Comparison of ENCODE assay signal across 28 mouse cellular contexts in the genomic region with DNA sequence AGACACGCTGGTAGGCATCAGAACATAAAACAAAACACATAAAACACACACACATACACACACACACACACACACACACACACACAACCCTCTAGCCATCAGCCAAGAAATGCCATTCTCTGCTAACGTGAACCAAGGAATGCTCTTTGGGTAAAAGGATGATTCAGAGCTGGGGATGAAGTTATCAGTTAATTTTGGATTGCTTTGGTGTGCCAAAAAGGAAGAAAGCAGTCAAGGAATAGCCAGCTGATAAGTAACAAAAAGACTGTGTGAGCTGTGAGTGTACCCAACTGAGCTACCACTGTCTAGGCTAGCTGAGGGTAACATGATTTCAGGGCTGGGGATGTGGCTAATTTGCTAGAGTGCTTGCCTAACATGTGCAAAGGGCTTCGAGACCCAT. TPM values are rescaled to one million over a fixed set of nuclear protein-coding genes. Genes with fewer than 3 reads are reported as not detected.
DNase-seq lines count a peak whose midpoint lies in the region; ATAC-seq and TF ChIP-seq lines count a peak whose summit lies in the region.
"Had no signal": no experiment of that assay in that cellular context is flagged by ENCODE, and none has a peak within 500 bp of the region (broad histone marks: within the 10 kb centered on the region; RNA-seq: fewer than 3 reads in every experiment).

No protein-coding gene starts in this region.

- no peak overlapping the region for H3K4me3 ChIP-seq in liver, adult 2 months (ENCODE audit: insufficient read depth, low read depth, low read length)
- H3K4me3 ChIP-seq in liver, embryonic 12.5 days = no peak overlapping the region
- H3K4me3 ChIP-seq in brown adipose tissue, adult 24 weeks (ENCODE audit: insufficient read depth, low read depth, low read length) = no peak overlapping the region
- no peak overlapping the region for H3K4me3 ChIP-seq in midbrain, embryonic 15.5 days
- H3K4me3 ChIP-seq: embryonic facial prominence, embryonic 12.5 days; forebrain, embryonic 12.5 days had no signal

- TF ChIP-seq CTCF in liver, adult 2 months (IDR thresholded peaks at IDR 0.05; ENCODE audit: low read depth, low read length) = no peak

- H3K27me3 ChIP-seq in liver, adult 2 months (ENCODE audit: control insufficient read depth, insufficient read depth, low read length) = no peaks in the 10 kb centered on the region
- H3K27me3 ChIP-seq in liver, embryonic 12.5 days (replicated peaks) = peaks cover 30% of the 10 kb centered on the region
- no peaks in the 10 kb centered on the region for H3K27me3 ChIP-seq in midbrain, embryonic 15.5 days (replicated peaks)
- H3K27me3 ChIP-seq: Patski had no signal

- DNase-seq in liver, adult 2 months (ENCODE audit: extremely low read depth, low read depth, low spot score) = no peak
- DNase-seq in 3T3-L1 (ENCODE audit: low read depth, low spot score) = peak; percentile 51
- DNase-seq in Muller cell, postnatal 12 days (ENCODE audit: inconsistent ontology term) = peak; percentile 46
- no peak for DNase-seq in right cerebral cortex, postnatal 10 days (ENCODE audit: low spot score in 2 of 2)
- no peak for DNase-seq in frontal cortex, postnatal 25 days (ENCODE audit: low spot score in 2 of 2)
- DNase-seq: adrenal gland, adult 8-10 months; adrenal gland, postnatal 14 days; adrenal gland, postnatal 36 days; B cell, adult 2 months; cerebellum, adult 18-20 months; cerebellum, adult 8-10 months; cerebellum, adult 9-11 months; cerebellum, postnatal 14 days; cerebellum, postnatal 36 days; embryo, embryonic 11 days had no signal

- H3K79me2 ChIP-seq in liver, adult 2 months (ENCODE audit: control insufficient read depth, insufficient read depth, low read length) = no peaks in the 10 kb centered on the region

- 49% methylated on average over 3 of the region's 3 CpGs for WGBS in liver, adult 2 months
- WGBS in liver, embryonic 12.5 days (ENCODE audit: insufficient replicate concordance) = 31% methylated on average over 3 of the region's 3 CpGs
- WGBS in midbrain, embryonic 15.5 days = 69% methylated on average over 3 of the region's 3 CpGs

- no peak for TF ChIP-seq POLR2A in liver, adult 2 months (IDR thresholded peaks at IDR 0.05; ENCODE audit: extremely low read depth, insufficient read depth, low read length)

- H3K36me3 ChIP-seq in liver, adult 2 months (ENCODE audit: control insufficient read depth, insufficient read depth, low read length) = peaks cover 5% of the 10 kb centered on the region
- H3K36me3 ChIP-seq in liver, embryonic 12.5 days = peaks cover 7% of the 10 kb centered on the region
- H3K36me3 ChIP-seq in midbrain, embryonic 15.5 days (replicated peaks) = peaks cover 6% of the 10 kb centered on the region

- no peak overlapping the region for H3K9ac ChIP-seq in liver, adult 2 months (ENCODE audit: low read depth, low read length)
- no peak overlapping the region for H3K9ac ChIP-seq in liver, embryonic 12.5 days
- no peak overlapping the region for H3K9ac ChIP-seq in midbrain, embryonic 15.5 days
- H3K9ac ChIP-seq: embryonic facial prominence, embryonic 12.5 days; forebrain, embryonic 12.5 days had no signal

- peak overlapping the region; percentile 69 for H3K27ac ChIP-seq in liver, adult 2 months (replicated peaks; ENCODE audit: insufficient read depth, low read depth, low read length)
- H3K27ac ChIP-seq in liver, embryonic 12.5 days = no peak overlapping the region
- H3K27ac ChIP-seq in brown adipose tissue, adult 24 weeks (replicated peaks; ENCODE audit: low read depth, low read length) = peak overlapping the region; percentile 84
- H3K27ac ChIP-seq in midbrain, embryonic 15.5 days = no peak overlapping the region
- H3K27ac ChIP-seq: embryonic facial prominence, embryonic 12.5 days; forebrain, embryonic 12.5 days had no signal

- peaks cover 14% of the 10 kb centered on the region for H3K4me1 ChIP-seq in liver, adult 2 months (ENCODE audit: control insufficient read depth, insufficient read depth, low read length)
- H3K4me1 ChIP-seq in liver, embryonic 12.5 days = peaks cover 46% of the 10 kb centered on the region
- H3K4me1 ChIP-seq in brown adipose tissue, adult 24 weeks (ENCODE audit: control insufficient read depth, insufficient read depth, insufficient read length, low read length) = no peaks in the 10 kb centered on the region
- H3K4me1 ChIP-seq in midbrain, embryonic 15.5 days = peaks cover 25% of the 10 kb centered on the region

- ATAC-seq in liver, embryonic 12.5 days = no peak
- no peak for ATAC-seq in midbrain, embryonic 15.5 days (replicated peaks)
- ATAC-seq: activated CD4-positive, CD25-positive, alpha-beta regulatory T cell, adult 4 months; CD4-positive, CD25-positive, alpha-beta regulatory T cell, adult 4 months; forebrain, embryonic 14.5 days; forebrain, embryonic 16.5 days; Patski had no signal

- H3K4me2 ChIP-seq in liver, embryonic 12.5 days = no peak overlapping the region
- H3K4me2 ChIP-seq in midbrain, embryonic 15.5 days = no peak overlapping the region
- H3K4me2 ChIP-seq: embryonic facial prominence, embryonic 12.5 days; forebrain, embryonic 12.5 days had no signal

- no peaks in the 10 kb centered on the region for H3K9me3 ChIP-seq in liver, embryonic 12.5 days (replicated peaks)
- H3K9me3 ChIP-seq in midbrain, embryonic 15.5 days = no peaks in the 10 kb centered on the region
- H3K9me3 ChIP-seq: embryonic facial prominence, embryonic 12.5 days; forebrain, embryonic 12.5 days; G1E had no signal

RNA-seq across cellular contexts. Expression of a gene that starts 6.2 kb away (rescaled TPM):
- total RNA-seq in liver, adult 2 months (2014; rRNA removed) = not detected in 2 replicates
- polyA plus RNA-seq in liver, adult 2 months (2012; rRNA removed) = 0.05 TPM in 1 of 2 replicates, not detected in the other
- polyA plus RNA-seq in liver, embryonic 12.5 days (2016; fragmentation: Nextera tagmentation; extraction: Ambion mirVana) = 0.44 and 0.46 TPM in 2 replicates
- not detected in 2 replicates for polyA plus RNA-seq in brown adipose tissue, adult 24 weeks (2012; ENCODE audit: insufficient read depth, insufficient read length, missing spikeins)
- 0.86 and 0.89 TPM in 2 replicates for polyA plus RNA-seq in midbrain, embryonic 15.5 days (2015; fragmentation: Nextera tagmentation; extraction: Ambion mirVana)
- total RNA-seq: common myeloid progenitor, adult 5-6 weeks had no signal
- polyA plus RNA-seq: activated CD4-positive, CD25-positive, alpha-beta regulatory T cell, adult 4 months; CD4-positive, CD25-positive, alpha-beta regulatory T cell, adult 4 months had no signal

RNA-seq across cellular contexts. Expression of a gene that starts 8.4 kb away (rescaled TPM):
- total RNA-seq in liver, adult 2 months (2014; rRNA removed) = 0.13 TPM in 1 of 2 replicates, not detected in the other
- 0.05 and 0.10 TPM in 2 replicates for polyA plus RNA-seq in liver, adult 2 months (2012; rRNA removed)
- 0.14 TPM in 1 of 2 replicates, not detected in the other for polyA plus RNA-seq in liver, embryonic 12.5 days (2016; fragmentation: Nextera tagmentation; extraction: Ambion mirVana)
- 0.87 TPM in 1 of 2 replicates, not detected in the other for polyA plus RNA-seq in brown adipose tissue, adult 24 weeks (2012; ENCODE audit: insufficient read depth, insufficient read length, missing spikeins)
- 0.24 and 0.27 TPM in 2 replicates for polyA plus RNA-seq in midbrain, embryonic 15.5 days (2015; fragmentation: Nextera tagmentation; extraction: Ambion mirVana)
- total RNA-seq: CH12.LX; common myeloid progenitor, adult 5-6 weeks had no signal
- polyA plus RNA-seq: activated CD4-positive, CD25-positive, alpha-beta regulatory T cell, adult 4 months; CD4-positive, CD25-positive, alpha-beta regulatory T cell, adult 4 months had no signal

RNA-seq across cellular contexts. Expression of a gene that starts 11.7 kb away (rescaled TPM):
- total RNA-seq in liver, adult 2 months (2014; rRNA removed) = not detected in 2 replicates
- 0.09 TPM in 1 of 2 replicates, not detected in the other for polyA plus RNA-seq in liver, adult 2 months (2012; rRNA removed)
- not detected in 2 replicates for polyA plus RNA-seq in liver, embryonic 12.5 days (2016; fragmentation: Nextera tagmentation; extraction: Ambion mirVana)
- polyA plus RNA-seq in brown adipose tissue, adult 24 weeks (2012; ENCODE audit: insufficient read depth, insufficient read length, missing spikeins) = not detected in 2 replicates
- 6.3 and 8.0 TPM in 2 replicates for polyA plus RNA-seq in midbrain, embryonic 15.5 days (2015; fragmentation: Nextera tagmentation; extraction: Ambion mirVana)
- total RNA-seq: common myeloid progenitor, adult 5-6 weeks had no signal
- polyA plus RNA-seq: G1E had no signal

RNA-seq across cellular contexts. Expression of a gene that starts 19.0 kb away (rescaled TPM):
- 8.0 and 9.0 TPM in 2 replicates for total RNA-seq in liver, adult 2 months (2014; rRNA removed)
- 4.6 and 6.9 TPM in 2 replicates for polyA plus RNA-seq in liver, adult 2 months (2012; rRNA removed)
- 2.5 and 4.0 TPM in 2 replicates for polyA plus RNA-seq in liver, embryonic 12.5 days (2016; fragmentation: Nextera tagmentation; extraction: Ambion mirVana)
- polyA plus RNA-seq in brown adipose tissue, adult 24 weeks (2012; ENCODE audit: insufficient read depth, insufficient read length, missing spikeins) = 7.9 and 15.6 TPM in 2 replicates
- polyA plus RNA-seq in midbrain, embryonic 15.5 days (2015; fragmentation: Nextera tagmentation; extraction: Ambion mirVana) = 11.3 and 12.3 TPM in 2 replicates

RNA-seq across cellular contexts. Expression of a gene that starts 25.7 kb away (rescaled TPM):
- total RNA-seq in liver, adult 2 months (2014; rRNA removed) = 5.2 and 6.4 TPM in 2 replicates
- polyA plus RNA-seq in liver, adult 2 months (2012; rRNA removed) = 21.7 and 36.9 TPM in 2 replicates
- 26.3 and 27.5 TPM in 2 replicates for polyA plus RNA-seq in liver, embryonic 12.5 days (2016; fragmentation: Nextera tagmentation; extraction: Ambion mirVana)
- 42.0 and 54.9 TPM in 2 replicates for polyA plus RNA-seq in brown adipose tissue, adult 24 weeks (2012; ENCODE audit: insufficient read depth, insufficient read length, missing spikeins)
- 319 and 333 TPM in 2 replicates for polyA plus RNA-seq in midbrain, embryonic 15.5 days (2015; fragmentation: Nextera tagmentation; extraction: Ambion mirVana)

Comparison
In these comparisons a context has a peak if more than half of its experiments do, and no peak if none do; other contexts are left out.
1. H3K27ac ChIP-seq: peak in liver, adult 2 months (single experiment) and brown adipose tissue, adult 24 weeks (single experiment); none in liver, embryonic 12.5 days (single experiment) and midbrain, embryonic 15.5 days (single experiment).
2. DNase-seq: peak in 3T3-L1 (single experiment) and Muller cell, postnatal 12 days (single experiment); none in liver, adult 2 months (single experiment), right cerebral cortex, postnatal 10 days (0 of 2) and frontal cortex, postnatal 25 days (0 of 2).